Mouse (Mus musculus) kidney, embryonic 15.5 days (tissue): ENCODE measurements at regions not wholly inside any gene's neighbourhood (a gene's known extent, or its start where the extent isn't known, plus 50 kb on each side); places are given as distances from the start of the nearest gene placed in this dataset.

Experiments
- ATAC-seq: fragments of 200-750 bp; cut with Nextera tagmentation; replicated peaks from 2 replicates; pipeline ENCODE4 v1.8.0; 2017; ENCODE audit warnings: moderate TSS enrichment; ENCODE audit not compliant: low FRiP score
- H3K27ac ChIP-seq: fragments of 300-500 bp; sonication (generic); 2 replicates; pipeline ENCODE4 v1.5.1; 2015; ENCODE audit warnings: mild to moderate bottlenecking, inconsistent platforms
- H3K27me3 ChIP-seq: fragments of 300-500 bp; sonication (generic); 2 replicates; pipeline ENCODE4 v1.6.1; 2015; ENCODE audit warnings: inconsistent platforms
- H3K36me3 ChIP-seq: fragments of 300-500 bp; sonication (generic); 2 replicates; pipeline ENCODE4 v1.6.1; 2015; ENCODE audit warnings: inconsistent platforms
- H3K4me1 ChIP-seq: fragments of 300-500 bp; sonication (generic); 2 replicates; pipeline ENCODE4 v1.6.1; 2015; ENCODE audit warnings: inconsistent platforms
- H3K4me2 ChIP-seq: fragments of 300-500 bp; sonication (generic); 2 replicates; pipeline ENCODE4 v1.6.1; 2015; ENCODE audit warnings: moderate library complexity, mild to moderate bottlenecking, inconsistent platforms
- H3K4me3 ChIP-seq: fragments of 300-500 bp; sonication (generic); replicated peaks from 2 replicates; pipeline ENCODE4 v1.5.1; 2015; ENCODE audit warnings: mild to moderate bottlenecking, inconsistent platforms
- H3K9ac ChIP-seq: fragments of 300-500 bp; sonication (generic); 2 replicates; pipeline ENCODE4 v1.6.1; 2015; ENCODE audit warnings: mild to moderate bottlenecking, inconsistent platforms
- H3K9me3 ChIP-seq: fragments of 300-500 bp; sonication (generic); replicated peaks from 2 replicates; pipeline ENCODE4 v1.6.1; 2016; ENCODE audit warnings: inconsistent platforms
- WGBS: fragments of 180-500 bp; shearing (Covaris S2); methylation state at CpG from one replicate; pipeline ENCODE4 v1.1.7; 2015; ENCODE audit warnings: mixed read lengths; 5-methylcytosine and 5-hydroxymethylcytosine counted together

GRCm38 (mm10) chr16:15052389-15052923, 146.1 kb downstream of the Efcab1 start:
- no peaks in the 10 kb centered on the region for H3K9me3 ChIP-seq
- no peak; the same call in 1 of the 2 replicates for ATAC-seq
- no peaks in the 10 kb centered on the region for H3K27me3 ChIP-seq
- WGBS = 22% methylated on average over 7 of the region's 7 CpGs
- peaks cover 43% of the 10 kb centered on the region for H3K4me1 ChIP-seq
- peak overlapping the region; percentile 51 for H3K4me2 ChIP-seq
- peak overlapping the region; percentile 14; the same call in 1 of the 2 replicates for H3K4me3 ChIP-seq
- H3K9ac ChIP-seq = no peak overlapping the region
- peak overlapping the region; percentile 84 for H3K27ac ChIP-seq
- H3K36me3 ChIP-seq = no peaks in the 10 kb centered on the region

GRCm38 (mm10) chr16:15052924-15053793, 146.8 kb downstream of the Efcab1 start:
- H3K9me3 ChIP-seq = no peaks in the 10 kb centered on the region
- no peaks in the 10 kb centered on the region for H3K36me3 ChIP-seq
- peak overlapping the region; percentile 84 for H3K27ac ChIP-seq
- no peak overlapping the region for H3K9ac ChIP-seq
- peak; percentile 92 for ATAC-seq
- no peaks in the 10 kb centered on the region for H3K27me3 ChIP-seq
- H3K4me3 ChIP-seq = peak overlapping the region; percentile 14; the same call in 1 of the 2 replicates
- H3K4me2 ChIP-seq = peak overlapping the region; percentile 51
- H3K4me1 ChIP-seq = peaks cover 43% of the 10 kb centered on the region
- WGBS = 3% methylated on average over 16 of the region's 16 CpGs

GRCm38 (mm10) chr16:15053840-15054239, 147.4 kb downstream of the Efcab1 start:
- H3K4me3 ChIP-seq = no peak overlapping the region
- H3K27me3 ChIP-seq = no peaks in the 10 kb centered on the region
- ATAC-seq = peak; percentile 84
- H3K36me3 ChIP-seq = no peaks in the 10 kb centered on the region
- peaks cover 43% of the 10 kb centered on the region for H3K4me1 ChIP-seq
- H3K9ac ChIP-seq = no peak overlapping the region
- no peaks in the 10 kb centered on the region for H3K9me3 ChIP-seq
- H3K4me2 ChIP-seq = peak overlapping the region; percentile 51
- H3K27ac ChIP-seq = peak overlapping the region; percentile 84
- WGBS = 13% methylated on average over 4 of the region's 4 CpGs

- no peak overlapping the region for H3K4me3 ChIP-seq
- peaks cover 43% of the 10 kb centered on the region for H3K4me1 ChIP-seq
- ATAC-seq = no peak
- H3K9ac ChIP-seq = no peak overlapping the region
- no peaks in the 10 kb centered on the region for H3K36me3 ChIP-seq
- H3K9me3 ChIP-seq = no peaks in the 10 kb centered on the region
- H3K27me3 ChIP-seq = no peaks in the 10 kb centered on the region
- H3K27ac ChIP-seq = 0 out of 2 replicates have a peak overlapping the region, but pooled peaks have one; percentile 27
- WGBS = 39% methylated on average over 5 of the region's 5 CpGs
- H3K4me2 ChIP-seq = no peak overlapping the region
Observed at GRCm38 (mm10) chr16:15054306-15055001, 148.0 kb downstream of the Efcab1 start.

- 73% methylated on average over 5 of the region's 5 CpGs for WGBS
- Histone ChIP-seq H3K36me3 (no peaks in the 10 kb centered on the region), H3K27ac (no peak overlapping the region), H3K4me2 (no peak overlapping the region), H3K9me3 (no peaks in the 10 kb centered on the region), H3K4me1 (peaks cover 43% of the 10 kb centered on the region), H3K9ac (no peak overlapping the region), H3K27me3 (no peaks in the 10 kb centered on the region), H3K4me3 (no peak overlapping the region)
- ATAC-seq = no peak
Observed at GRCm38 (mm10) chr16:15055697-15056096, 149.3 kb downstream of the Efcab1 start.

- Histone ChIP-seq H3K9ac (no peak overlapping the region), H3K36me3 (no peaks in the 10 kb centered on the region), H3K4me3 (no peak overlapping the region), H3K4me1 (no peaks in the 10 kb centered on the region), H3K4me2 (no peak overlapping the region), H3K27me3 (no peaks in the 10 kb centered on the region), H3K9me3 (no peaks in the 10 kb centered on the region), H3K27ac (no peak overlapping the region)
- ATAC-seq = no peak
- WGBS = 84% methylated on average over 7 of the region's 7 CpGs
Observed at GRCm38 (mm10) chr16:15070485-15070960, 164.1 kb downstream of the Efcab1 start.

GRCm38 (mm10) chr16:15074407-15074806, 168.0 kb downstream of the Efcab1 start:
- no peak overlapping the region for H3K27ac ChIP-seq
- no peak overlapping the region for H3K4me2 ChIP-seq
- H3K4me1 ChIP-seq = no peaks in the 10 kb centered on the region
- H3K9me3 ChIP-seq = no peaks in the 10 kb centered on the region
- H3K9ac ChIP-seq = no peak overlapping the region
- no peak for ATAC-seq
- no peaks in the 10 kb centered on the region for H3K27me3 ChIP-seq
- no peaks in the 10 kb centered on the region for H3K36me3 ChIP-seq
- H3K4me3 ChIP-seq = no peak overlapping the region

- 42% methylated on average over 3 of the region's 3 CpGs for WGBS
- H3K27ac ChIP-seq = peak overlapping the region; percentile 98
Observed at GRCm38 (mm10) chr16:15083692-15084091, 177.3 kb downstream of the Efcab1 start.

GRCm38 (mm10) chr16:15084147-15084752, 177.8 kb downstream of the Efcab1 start:
- Histone ChIP-seq H3K9ac (0 out of 2 replicates have a peak overlapping the region, but pooled peaks have one; percentile 49), H3K27ac (peak overlapping the region; percentile 98), H3K27me3 (no peaks in the 10 kb centered on the region), H3K4me1 (peaks cover 22% of the 10 kb centered on the region), H3K9me3 (0 out of 2 replicates have a peak, but pooled peaks cover 4% of the 10 kb centered on the region), H3K4me3 (peak overlapping the region; percentile 52), H3K36me3 (no peaks in the 10 kb centered on the region), H3K4me2 (peak overlapping the region; percentile 86)
- peak; percentile 72 for ATAC-seq
- WGBS = 12% methylated on average over 10 of the region's 10 CpGs

More at GRCm38 (mm10) chr16:15083692-15084091, 177.3 kb downstream of the Efcab1 start:
- Histone ChIP-seq H3K27me3 (no peaks in the 10 kb centered on the region), H3K4me1 (peaks cover 22% of the 10 kb centered on the region), H3K4me2 (peak overlapping the region; percentile 86; the same call in 1 of the 2 replicates), H3K9me3 (0 out of 2 replicates have a peak, but pooled peaks cover 4% of the 10 kb centered on the region), H3K4me3 (no peak overlapping the region), H3K36me3 (no peaks in the 10 kb centered on the region), H3K9ac (no peak overlapping the region)
- ATAC-seq = no peak

GRCm38 (mm10) chr16:15084753-15085728, 178.6 kb downstream of the Efcab1 start:
- Histone ChIP-seq H3K27me3 (no peaks in the 10 kb centered on the region), H3K9me3 (0 out of 2 replicates have a peak, but pooled peaks cover 4% of the 10 kb centered on the region), H3K4me2 (peak overlapping the region; percentile 86), H3K4me1 (peaks cover 22% of the 10 kb centered on the region), H3K4me3 (peak overlapping the region; percentile 52), H3K36me3 (no peaks in the 10 kb centered on the region), H3K9ac (peak overlapping the region; percentile 49), H3K27ac (peak overlapping the region; percentile 98)
- ATAC-seq = peak; percentile 93
- 2% methylated on average over 56 of the region's 56 CpGs for WGBS
